Mouse (Mus musculus): ENCODE measurements around the gene Gm37240. TPM values are rescaled to one million over a fixed set of nuclear protein-coding genes. Genes with fewer than 3 reads are reported as not detected.

The Gm37240 gene
- polyA plus RNA-seq, 1 experiment from 2014 or later, result 0.52 TPM

- DNase-seq (ENCODE audit: low spot score) (no peak), ATAC-seq (ENCODE audit: low FRiP score) (no peak)
- Histone ChIP-seq H3K4me3 (ENCODE audit: low read depth, low read length) (no peak overlapping the region), H3K4me1 (replicated peaks; ENCODE audit: control insufficient read depth, insufficient read depth, low read length) (no peaks in the 10 kb centered on the region), H3K27ac (ENCODE audit: low read depth, low read length) (no peak overlapping the region), H3K27me3 (ENCODE audit: control insufficient read depth, insufficient read depth, low read length) (no peaks in the 10 kb centered on the region), H3K4me2 (replicated peaks; ENCODE audit: low read depth, low read length) (no peak overlapping the region), H3K9ac (ENCODE audit: low read depth, low read length) (no peak overlapping the region), H3K9me3 (ENCODE audit: control insufficient read depth, low read length) (no peaks in the 10 kb centered on the region), H3K36me3 (ENCODE audit: control insufficient read depth, insufficient read depth, low read length) (no peaks in the 10 kb centered on the region)
- 100% methylated on average over 1 of the region's 1 CpGs for WGBS
Measured at GRCm38 (mm10) chr3:85480638-85481037, 406.7 kb downstream of the Gm37240 start.

- Histone ChIP-seq H3K9ac (ENCODE audit: low read depth, low read length) (no peak overlapping the region), H3K36me3 (ENCODE audit: control insufficient read depth, insufficient read depth, low read length) (no peaks in the 10 kb centered on the region), H3K27me3 (ENCODE audit: control insufficient read depth, insufficient read depth, low read length) (no peaks in the 10 kb centered on the region), H3K27ac (ENCODE audit: low read depth, low read length) (no peak overlapping the region), H3K4me2 (replicated peaks; ENCODE audit: low read depth, low read length) (no peak overlapping the region), H3K4me1 (replicated peaks; ENCODE audit: control insufficient read depth, insufficient read depth, low read length) (no peaks in the 10 kb centered on the region), H3K9me3 (ENCODE audit: control insufficient read depth, low read length) (no peaks in the 10 kb centered on the region), H3K4me3 (ENCODE audit: low read depth, low read length) (no peak overlapping the region)
- ATAC-seq (ENCODE audit: low FRiP score) (no peak), DNase-seq (ENCODE audit: low spot score) (no peak)
- 92% methylated on average over 8 of the region's 8 CpGs for WGBS
Measured at GRCm38 (mm10) chr3:85478731-85479130, 408.6 kb downstream of the Gm37240 start.

- DNase-seq (ENCODE audit: low spot score), result no peak
- H3K9ac ChIP-seq (ENCODE audit: low read depth, low read length), result no peak overlapping the region
- H3K4me3 ChIP-seq (ENCODE audit: low read depth, low read length), result no peak overlapping the region
- H3K27ac ChIP-seq (ENCODE audit: low read depth, low read length), result no peak overlapping the region
- H3K27me3 ChIP-seq (ENCODE audit: control insufficient read depth, insufficient read depth, low read length), result no peaks in the 10 kb centered on the region
- ATAC-seq (ENCODE audit: low FRiP score), result no peak
- H3K4me1 ChIP-seq (replicated peaks; ENCODE audit: control insufficient read depth, insufficient read depth, low read length), result no peaks in the 10 kb centered on the region
- H3K36me3 ChIP-seq (ENCODE audit: control insufficient read depth, insufficient read depth, low read length), result no peaks in the 10 kb centered on the region
- H3K9me3 ChIP-seq (ENCODE audit: control insufficient read depth, low read length), result no peaks in the 10 kb centered on the region
- H3K4me2 ChIP-seq (replicated peaks; ENCODE audit: low read depth, low read length), result no peak overlapping the region
- WGBS, result 72% methylated on average over 6 of the region's 6 CpGs
Measured at GRCm38 (mm10) chr3:85469711-85470110, 417.6 kb downstream of the Gm37240 start.

- 79% methylated on average over 2 of the region's 2 CpGs for WGBS
- H3K36me3 ChIP-seq (ENCODE audit: control insufficient read depth, insufficient read depth, low read length), result no peaks in the 10 kb centered on the region
- H3K27ac ChIP-seq (ENCODE audit: low read depth, low read length), result no peak overlapping the region
- no peaks in the 10 kb centered on the region for H3K9me3 ChIP-seq (ENCODE audit: control insufficient read depth, low read length)
- H3K4me2 ChIP-seq (replicated peaks; ENCODE audit: low read depth, low read length), result no peak overlapping the region
- H3K9ac ChIP-seq (ENCODE audit: low read depth, low read length), result no peak overlapping the region
- H3K4me3 ChIP-seq (ENCODE audit: low read depth, low read length), result no peak overlapping the region
- no peak for DNase-seq (ENCODE audit: low spot score)
- H3K4me1 ChIP-seq (replicated peaks; ENCODE audit: control insufficient read depth, insufficient read depth, low read length), result no peaks in the 10 kb centered on the region
- no peaks in the 10 kb centered on the region for H3K27me3 ChIP-seq (ENCODE audit: control insufficient read depth, insufficient read depth, low read length)
- no peak for ATAC-seq (ENCODE audit: low FRiP score)
Measured at GRCm38 (mm10) chr3:85468995-85469394, 418.3 kb downstream of the Gm37240 start.

GRCm38 (mm10) chr3:85465283-85466025, 421.9 kb downstream of the Gm37240 start:
- Histone ChIP-seq H3K36me3 (ENCODE audit: control insufficient read depth, insufficient read depth, low read length) (no peaks in the 10 kb centered on the region), H3K9me3 (ENCODE audit: control insufficient read depth, low read length) (no peaks in the 10 kb centered on the region), H3K4me2 (replicated peaks; ENCODE audit: low read depth, low read length) (no peak overlapping the region), H3K4me3 (ENCODE audit: low read depth, low read length) (no peak overlapping the region), H3K4me1 (replicated peaks; ENCODE audit: control insufficient read depth, insufficient read depth, low read length) (no peaks in the 10 kb centered on the region), H3K9ac (ENCODE audit: low read depth, low read length) (no peak overlapping the region), H3K27ac (ENCODE audit: low read depth, low read length) (no peak overlapping the region), H3K27me3 (ENCODE audit: control insufficient read depth, insufficient read depth, low read length) (no peaks in the 10 kb centered on the region)
- WGBS, result 86% methylated on average over 10 of the region's 10 CpGs
- DNase-seq (ENCODE audit: low spot score) (no peak), ATAC-seq (ENCODE audit: low FRiP score) (no peak)

- Histone ChIP-seq H3K9ac (ENCODE audit: low read depth, low read length) (no peak overlapping the region), H3K4me1 (replicated peaks; ENCODE audit: control insufficient read depth, insufficient read depth, low read length) (no peaks in the 10 kb centered on the region), H3K4me3 (ENCODE audit: low read depth, low read length) (no peak overlapping the region), H3K9me3 (ENCODE audit: control insufficient read depth, low read length) (no peaks in the 10 kb centered on the region), H3K36me3 (ENCODE audit: control insufficient read depth, insufficient read depth, low read length) (no peaks in the 10 kb centered on the region), H3K27me3 (ENCODE audit: control insufficient read depth, insufficient read depth, low read length) (no peaks in the 10 kb centered on the region), H3K27ac (ENCODE audit: low read depth, low read length) (no peak overlapping the region), H3K4me2 (replicated peaks; ENCODE audit: low read depth, low read length) (no peak overlapping the region)
- 94% methylated on average over 6 of the region's 6 CpGs for WGBS
- ATAC-seq (ENCODE audit: low FRiP score) (no peak), DNase-seq (ENCODE audit: low spot score) (no peak)
Measured at GRCm38 (mm10) chr3:85460021-85460420, 427.3 kb downstream of the Gm37240 start.

- Histone ChIP-seq H3K9me3 (ENCODE audit: control insufficient read depth, low read length) (no peaks in the 10 kb centered on the region), H3K27me3 (ENCODE audit: control insufficient read depth, insufficient read depth, low read length) (no peaks in the 10 kb centered on the region), H3K27ac (ENCODE audit: low read depth, low read length) (no peak overlapping the region), H3K36me3 (ENCODE audit: control insufficient read depth, insufficient read depth, low read length) (no peaks in the 10 kb centered on the region), H3K4me3 (ENCODE audit: low read depth, low read length) (no peak overlapping the region), H3K9ac (ENCODE audit: low read depth, low read length) (no peak overlapping the region), H3K4me1 (replicated peaks; ENCODE audit: control insufficient read depth, insufficient read depth, low read length) (no peaks in the 10 kb centered on the region), H3K4me2 (replicated peaks; ENCODE audit: low read depth, low read length) (no peak overlapping the region)
- no peak for ATAC-seq (ENCODE audit: low FRiP score)
- whole genome bisulfite sequencing, result 91% methylated on average over 2 of the region's 2 CpGs
- no peak for DNase-seq (ENCODE audit: low spot score)
Measured at GRCm38 (mm10) chr3:85456983-85457382, 430.3 kb downstream of the Gm37240 start.

- DNase-seq (ENCODE audit: low spot score), result no peak
Measured at GRCm38 (mm10) chr3:85455453-85455852, 431.9 kb downstream of the Gm37240 start.

GRCm38 (mm10) chr3:85454001-85454400, 433.3 kb downstream of the Gm37240 start:
- Histone ChIP-seq H3K9me3 (ENCODE audit: control insufficient read depth, low read length) (no peaks in the 10 kb centered on the region), H3K36me3 (ENCODE audit: control insufficient read depth, insufficient read depth, low read length) (no peaks in the 10 kb centered on the region), H3K4me2 (replicated peaks; ENCODE audit: low read depth, low read length) (no peak overlapping the region), H3K9ac (ENCODE audit: low read depth, low read length) (no peak overlapping the region), H3K4me1 (replicated peaks; ENCODE audit: control insufficient read depth, insufficient read depth, low read length) (no peaks in the 10 kb centered on the region), H3K4me3 (ENCODE audit: low read depth, low read length) (no peak overlapping the region), H3K27ac (ENCODE audit: low read depth, low read length) (no peak overlapping the region), H3K27me3 (ENCODE audit: control insufficient read depth, insufficient read depth, low read length) (no peaks in the 10 kb centered on the region)
- DNase-seq (ENCODE audit: low spot score) (no peak), ATAC-seq (ENCODE audit: low FRiP score) (no peak)
- WGBS, result 89% methylated on average over 6 of the region's 6 CpGs

More at GRCm38 (mm10) chr3:85455453-85455852, 431.9 kb downstream of the Gm37240 start:
- Histone ChIP-seq H3K9me3 (ENCODE audit: control insufficient read depth, low read length) (no peaks in the 10 kb centered on the region), H3K9ac (ENCODE audit: low read depth, low read length) (no peak overlapping the region), H3K36me3 (ENCODE audit: control insufficient read depth, insufficient read depth, low read length) (no peaks in the 10 kb centered on the region), H3K4me2 (replicated peaks; ENCODE audit: low read depth, low read length) (no peak overlapping the region), H3K27me3 (ENCODE audit: control insufficient read depth, insufficient read depth, low read length) (no peaks in the 10 kb centered on the region), H3K4me3 (ENCODE audit: low read depth, low read length) (no peak overlapping the region), H3K4me1 (replicated peaks; ENCODE audit: control insufficient read depth, insufficient read depth, low read length) (no peaks in the 10 kb centered on the region), H3K27ac (ENCODE audit: low read depth, low read length) (no peak overlapping the region)
- WGBS, result 83% methylated on average over 3 of the region's 3 CpGs
- no peak for ATAC-seq (ENCODE audit: low FRiP score)

Measured in hindbrain, embryonic 11.5 days (tissue).